Mouse (Mus musculus): ENCODE data around the gene Cpa4. TPM values are rescaled to one million over a fixed set of nuclear protein-coding genes. Genes with fewer than 3 reads are reported as not detected.

Cpa4 gene
- not detected for total RNA-seq (2023)

DNA sequence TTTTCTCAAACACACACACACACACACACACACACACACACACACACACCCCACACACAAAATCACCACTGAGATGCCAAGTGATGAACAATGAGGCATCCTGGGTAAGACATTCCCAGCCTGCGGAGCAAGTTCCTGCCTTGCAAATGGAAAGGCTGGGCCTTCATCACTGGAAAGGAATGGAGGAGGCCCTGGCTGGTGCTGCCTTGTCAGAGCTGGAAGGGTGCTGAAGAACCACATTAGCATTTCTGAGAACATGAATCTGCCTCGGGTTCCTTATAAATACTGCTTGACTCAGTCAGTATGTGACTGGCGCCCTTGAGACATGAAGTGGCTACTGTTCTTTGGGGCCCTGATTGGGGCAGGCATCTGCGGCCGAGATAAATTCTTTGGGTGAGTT lies at the start of gene Cpa4:
Cpa4 (plus strand) TSS at position 301 of the 400 bp plus-strand sequence.

GRCm38 (mm10) chr6:30541009-30541799 lies 27.0 kb upstream of the Cpa4 start, which contains the start of gene Cpa2:
Gene Cpa2, plus strand, starts transcription at chr6:30541582.

DNA sequence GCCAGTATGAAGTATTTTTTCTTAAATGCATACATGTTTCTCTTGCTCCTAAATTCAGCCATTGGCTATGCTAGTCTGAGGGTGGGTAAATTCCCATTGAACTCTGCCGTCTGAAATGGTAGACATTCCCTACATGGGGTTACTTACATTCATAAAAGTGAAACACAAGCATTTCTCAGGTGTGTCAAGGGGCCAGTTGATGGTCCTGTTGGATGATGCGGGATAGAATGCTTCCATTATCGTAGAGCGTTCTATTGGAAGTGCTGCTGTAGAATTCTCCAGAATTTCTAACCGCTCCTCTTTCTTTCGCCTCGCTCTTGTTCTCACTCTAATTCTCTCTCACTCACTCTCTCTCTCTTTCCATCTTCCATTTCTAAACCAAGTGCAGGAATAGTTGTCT lies 42.5 kb downstream of the Cpa4 start, which contains the start of gene Cpa5:
Cpa5 (plus strand) TSS at position 301 of the 400 bp plus-strand sequence.

DNA sequence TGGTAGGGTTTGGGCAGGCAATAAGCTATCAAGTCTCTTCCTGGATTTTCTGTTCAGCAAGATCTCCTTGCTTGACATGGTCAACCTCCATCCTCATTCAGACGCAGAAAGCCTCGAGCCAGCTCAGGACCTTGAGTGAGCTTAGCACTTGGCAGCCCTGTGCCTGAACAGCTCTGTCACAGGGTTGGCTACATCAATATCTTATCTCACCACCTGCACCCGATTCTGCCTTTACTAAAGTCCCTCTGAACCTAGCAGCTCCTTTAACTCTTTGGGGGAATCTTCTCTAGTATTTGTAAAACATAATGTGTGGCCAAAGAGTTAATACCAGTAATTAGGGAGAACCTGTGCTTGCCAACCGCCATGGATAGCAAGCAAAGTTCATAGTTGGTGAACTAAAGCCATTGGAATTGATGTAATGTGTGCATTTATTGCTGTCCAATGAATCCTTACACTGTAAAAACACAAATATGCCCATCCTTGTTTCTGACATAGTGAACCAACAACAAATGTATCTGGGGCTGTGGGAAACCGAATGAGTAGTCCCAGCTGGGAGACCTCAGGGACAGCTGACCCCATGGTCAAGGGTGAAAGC lies 70.6 kb downstream of the Cpa4 start, which contains the start of gene Cpa1:
Cpa1 (plus strand) TSS at position 545 of the 595 bp plus-strand sequence.

Other genes starting within 250 kb of the Cpa4 start
- gene Zc3hc1, start 177.3 kb upstream of the Cpa4 start, total RNA-seq (2023): 35.8 TPM
- gene Klhdc10, start 166.5 kb upstream of the Cpa4 start, total RNA-seq (2023): 23.6 TPM
- gene Tmem209, start 58.6 kb upstream of the Cpa4 start, total RNA-seq (2023): 38.4 TPM
- gene Ssmem1, start 58.5 kb upstream of the Cpa4 start, total RNA-seq (2023): 0.77 TPM
- gene Cpa2, start 26.8 kb upstream of the Cpa4 start, total RNA-seq (2023): 1.4 TPM
- not detected for gene Cpa5, start 42.6 kb downstream of the Cpa4 start, total RNA-seq (2023)
- gene Cpa1, start 70.8 kb downstream of the Cpa4 start, total RNA-seq (2023): 7.5 TPM
- gene Cep41, start 125.4 kb downstream of the Cpa4 start, total RNA-seq (2023): 8.8 TPM
- not detected for gene Mest, start 155.2 kb downstream of the Cpa4 start, total RNA-seq (2023)

Data from CD8-positive naive resting alpha-beta T cell, adult 57 days (primary cell).